Mouse (Mus musculus): ENCODE results near the gene Pkn1.

GRCm38 (mm10) chr8:83747661-83748346, 48.8 kb upstream of the Pkn1 start:
- TF ChIP-seq CTCF (IDR thresholded peaks at IDR 0.05; ENCODE audit: low read depth, low read length) (no peak), GATA1 (IDR thresholded peaks at IDR 0.05; ENCODE audit: borderline replicate concordance, low read length) (no peak), GATA2 (IDR thresholded peaks at IDR 0.05; ENCODE audit: borderline replicate concordance, low read depth, low read length) (no peak), POLR2AphosphoS5 (IDR thresholded peaks at IDR 0.05; ENCODE audit: insufficient replicate concordance, low read depth, low read length) (no peak)
